In genomic region chr15:78928539-78928938, GRCm38 (mm10) we compare ENCODE assay signal across 8 mouse cellular contexts. TPM values are rescaled to one million over a fixed set of nuclear protein-coding genes. Genes with fewer than 3 reads are reported as not detected.
A peak's percentile ranks its signal among the peaks of the same experiment; 100 is the strongest.
DNase-seq lines count a peak whose midpoint lies in the region; ATAC-seq and TF ChIP-seq lines count a peak whose summit lies in the region.

No protein-coding gene starts in this region.

- H3K4me3 ChIP-seq in liver, embryonic 11.5 days (ENCODE audit: low read depth, low read length), result peak overlapping the region; percentile 59
- peak overlapping the region; percentile 56 for H3K4me3 ChIP-seq in embryonic facial prominence, embryonic 10.5 days
- no peak overlapping the region for H3K4me3 ChIP-seq in hindbrain, embryonic 16.5 days (ENCODE audit: low read length)
- no peak overlapping the region for H3K4me3 ChIP-seq in midbrain, postnatal 0 days (ENCODE audit: low read depth, low read length)

- H3K4me1 ChIP-seq in liver, embryonic 11.5 days (replicated peaks; ENCODE audit: control insufficient read depth, insufficient read depth, low read length), result peaks cover 47% of the 10 kb centered on the region
- peaks cover 47% of the 10 kb centered on the region for H3K4me1 ChIP-seq in embryonic facial prominence, embryonic 10.5 days
- H3K4me1 ChIP-seq in hindbrain, embryonic 16.5 days (ENCODE audit: control insufficient read depth, insufficient read depth, low read depth, low read length), result peaks cover 19% of the 10 kb centered on the region
- H3K4me1 ChIP-seq in midbrain, postnatal 0 days (ENCODE audit: insufficient read depth, low read length), result 0 out of 2 replicates have a peak, but pooled peaks cover 4% of the 10 kb centered on the region

- DNase-seq in liver, embryonic 11.5 days (ENCODE audit: low spot score), result no peak
- no peak for DNase-seq in liver
- DNase-seq in embryonic facial prominence, embryonic 10.5 days (ENCODE audit: low spot score), result no peak
- DNase-seq in midbrain, postnatal 0 days (ENCODE audit: low spot score), result no peak
- no peak for DNase-seq in kidney, adult 8-10 months
- DNase-seq in cerebellum, postnatal 4 days (ENCODE audit: low spot score in 2 of 2), result no peak
- no peak for DNase-seq in cerebellum, adult 11 months

- H3K27ac ChIP-seq in liver, embryonic 11.5 days (ENCODE audit: low read depth, low read length), result peak overlapping the region; percentile 89
- H3K27ac ChIP-seq in embryonic facial prominence, embryonic 10.5 days (replicated peaks), result peak overlapping the region; percentile 88
- no peak overlapping the region for H3K27ac ChIP-seq in hindbrain, embryonic 16.5 days (ENCODE audit: low read depth, low read length)
- no peak overlapping the region for H3K27ac ChIP-seq in midbrain, postnatal 0 days (ENCODE audit: low read depth, low read length)

- no peak for TF ChIP-seq CTCF in midbrain, postnatal 0 days (IDR thresholded peaks at IDR 0.05)

- 41% methylated on average over 8 of the region's 8 CpGs for WGBS in liver, embryonic 11.5 days
- 50% methylated on average over 8 of the region's 8 CpGs for WGBS in embryonic facial prominence, embryonic 10.5 days
- 49% methylated on average over 8 of the region's 8 CpGs for WGBS in hindbrain, embryonic 16.5 days
- WGBS in midbrain, postnatal 0 days, result 46% methylated on average over 8 of the region's 8 CpGs

- no peaks in the 10 kb centered on the region for H3K27me3 ChIP-seq in liver, embryonic 11.5 days (replicated peaks; ENCODE audit: control insufficient read depth, insufficient read depth, low read length)
- H3K27me3 ChIP-seq in embryonic facial prominence, embryonic 10.5 days (replicated peaks; ENCODE audit: low read depth, poor library complexity, severe bottlenecking), result peaks cover 13% of the 10 kb centered on the region
- H3K27me3 ChIP-seq in hindbrain, embryonic 16.5 days (replicated peaks; ENCODE audit: control insufficient read depth, insufficient read depth, low read length), result peaks cover 6% of the 10 kb centered on the region
- peaks cover 9% of the 10 kb centered on the region for H3K27me3 ChIP-seq in midbrain, postnatal 0 days (ENCODE audit: insufficient read depth, low read length)

- peak overlapping the region; percentile 77 for H3K9ac ChIP-seq in liver, embryonic 11.5 days (ENCODE audit: low read depth, low read length)
- H3K9ac ChIP-seq in hindbrain, embryonic 16.5 days (ENCODE audit: low read depth, low read length), result peak overlapping the region; percentile 9; the same call in 1 of the 2 replicates
- H3K9ac ChIP-seq in midbrain, postnatal 0 days (replicated peaks; ENCODE audit: low read length, poor library complexity, severe bottlenecking), result no peak overlapping the region

- no peaks in the 10 kb centered on the region for H3K9me3 ChIP-seq in liver, embryonic 11.5 days (ENCODE audit: control insufficient read depth, low read length)
- no peaks in the 10 kb centered on the region for H3K9me3 ChIP-seq in embryonic facial prominence, embryonic 10.5 days
- no peaks in the 10 kb centered on the region for H3K9me3 ChIP-seq in hindbrain, embryonic 16.5 days (ENCODE audit: control insufficient read depth, low read length)
- H3K9me3 ChIP-seq in midbrain, postnatal 0 days (ENCODE audit: low read length), result no peaks in the 10 kb centered on the region

- H3K4me2 ChIP-seq in liver, embryonic 11.5 days, result peak overlapping the region; percentile 97
- peak overlapping the region; percentile 69 for H3K4me2 ChIP-seq in hindbrain, embryonic 16.5 days (ENCODE audit: low read length)
- H3K4me2 ChIP-seq in midbrain, postnatal 0 days (ENCODE audit: low read depth, low read length, poor library complexity, severe bottlenecking), result peak overlapping the region; percentile 53

- H3K36me3 ChIP-seq in liver, embryonic 11.5 days (ENCODE audit: control insufficient read depth, insufficient read depth, low read length), result peaks cover 8% of the 10 kb centered on the region
- H3K36me3 ChIP-seq in embryonic facial prominence, embryonic 10.5 days (replicated peaks), result peaks cover 13% of the 10 kb centered on the region
- H3K36me3 ChIP-seq in hindbrain, embryonic 16.5 days (ENCODE audit: control insufficient read depth, insufficient read depth, low read length), result no peaks in the 10 kb centered on the region
- no peaks in the 10 kb centered on the region for H3K36me3 ChIP-seq in midbrain, postnatal 0 days (ENCODE audit: insufficient read depth, low read length)

- ATAC-seq in liver, embryonic 11.5 days (replicated peaks; ENCODE audit: low FRiP score), result no peak
- ATAC-seq in hindbrain, embryonic 16.5 days, result no peak
- ATAC-seq in midbrain, postnatal 0 days (ENCODE audit: low FRiP score), result no peak

RNA-seq across cellular contexts. Expression of gene Lgals1, which starts 2.0 kb away (rescaled TPM):
- polyA plus RNA-seq in liver, embryonic 11.5 days (2014; fragmentation: Nextera tagmentation; extraction: Ambion mirVana), result 761 and 837 TPM in 2 replicates
- polyA plus RNA-seq in embryonic facial prominence, embryonic 10.5 days (2016; fragmentation: Nextera tagmentation; extraction: Ambion mirVana), result 241 and 316 TPM in 2 replicates
- polyA plus RNA-seq in hindbrain, embryonic 16.5 days (2015; fragmentation: Nextera tagmentation; extraction: Ambion mirVana), result 105 and 169 TPM in 2 replicates
- total RNA-seq in midbrain, postnatal 0 days (2014; rRNA removed), result 35.4 and 46.2 TPM in 2 replicates
- polyA plus RNA-seq in midbrain, postnatal 0 days (2015; fragmentation: Nextera tagmentation; extraction: Ambion mirVana), result 69.7 and 76.8 TPM in 2 replicates

RNA-seq across cellular contexts. Expression of gene Nol12, which starts 6.2 kb away (rescaled TPM):
- 69.6 and 75.3 TPM in 2 replicates for polyA plus RNA-seq in liver, embryonic 11.5 days (2014; fragmentation: Nextera tagmentation; extraction: Ambion mirVana)
- polyA plus RNA-seq in embryonic facial prominence, embryonic 10.5 days (2016; fragmentation: Nextera tagmentation; extraction: Ambion mirVana), result 69.2 and 71.5 TPM in 2 replicates
- polyA plus RNA-seq in hindbrain, embryonic 16.5 days (2015; fragmentation: Nextera tagmentation; extraction: Ambion mirVana), result 63.6 and 68.1 TPM in 2 replicates
- total RNA-seq in midbrain, postnatal 0 days (2014; rRNA removed), result 8.1 and 17.1 TPM in 2 replicates
- 64.0 and 69.5 TPM in 2 replicates for polyA plus RNA-seq in midbrain, postnatal 0 days (2015; fragmentation: Nextera tagmentation; extraction: Ambion mirVana)

RNA-seq across cellular contexts. Expression of gene Pdxp, which starts 14.8 kb away (rescaled TPM):
- 23.7 and 23.8 TPM in 2 replicates for polyA plus RNA-seq in liver, embryonic 11.5 days (2014; fragmentation: Nextera tagmentation; extraction: Ambion mirVana)
- polyA plus RNA-seq in embryonic facial prominence, embryonic 10.5 days (2016; fragmentation: Nextera tagmentation; extraction: Ambion mirVana), result 32.6 and 36.5 TPM in 2 replicates
- polyA plus RNA-seq in hindbrain, embryonic 16.5 days (2015; fragmentation: Nextera tagmentation; extraction: Ambion mirVana), result 94.7 and 96.9 TPM in 2 replicates
- total RNA-seq in midbrain, postnatal 0 days (2014; rRNA removed), result 350 and 364 TPM in 2 replicates
- polyA plus RNA-seq in midbrain, postnatal 0 days (2015; fragmentation: Nextera tagmentation; extraction: Ambion mirVana), result 171 and 181 TPM in 2 replicates

RNA-seq across cellular contexts. Expression of gene Triobp, which starts 19.0 kb away (rescaled TPM):
- 46.7 and 50.7 TPM in 2 replicates for polyA plus RNA-seq in liver, embryonic 11.5 days (2014; fragmentation: Nextera tagmentation; extraction: Ambion mirVana)
- polyA plus RNA-seq in embryonic facial prominence, embryonic 10.5 days (2016; fragmentation: Nextera tagmentation; extraction: Ambion mirVana), result 46.7 and 49.4 TPM in 2 replicates
- 36.1 and 40.4 TPM in 2 replicates for polyA plus RNA-seq in hindbrain, embryonic 16.5 days (2015; fragmentation: Nextera tagmentation; extraction: Ambion mirVana)
- 40.0 and 53.3 TPM in 2 replicates for total RNA-seq in midbrain, postnatal 0 days (2014; rRNA removed)
- 24.7 and 28.4 TPM in 2 replicates for polyA plus RNA-seq in midbrain, postnatal 0 days (2015; fragmentation: Nextera tagmentation; extraction: Ambion mirVana)

RNA-seq across cellular contexts. Expression of gene Sh3bp1, which starts 29.0 kb away (rescaled TPM):
- polyA plus RNA-seq in liver, embryonic 11.5 days (2014; fragmentation: Nextera tagmentation; extraction: Ambion mirVana), result 69.4 and 70.3 TPM in 2 replicates
- polyA plus RNA-seq in embryonic facial prominence, embryonic 10.5 days (2016; fragmentation: Nextera tagmentation; extraction: Ambion mirVana), result 35.6 and 36.1 TPM in 2 replicates
- polyA plus RNA-seq in hindbrain, embryonic 16.5 days (2015; fragmentation: Nextera tagmentation; extraction: Ambion mirVana), result 4.5 and 6.7 TPM in 2 replicates
- 4.2 and 4.5 TPM in 2 replicates for total RNA-seq in midbrain, postnatal 0 days (2014; rRNA removed)
- polyA plus RNA-seq in midbrain, postnatal 0 days (2015; fragmentation: Nextera tagmentation; extraction: Ambion mirVana), result 4.0 and 4.7 TPM in 2 replicates

Comparison
In these comparisons a context has a peak if more than half of its experiments do, and no peak if none do; other contexts are left out.
1. H3K27ac ChIP-seq: peak in liver, embryonic 11.5 days (single experiment) and embryonic facial prominence, embryonic 10.5 days (single experiment); none in hindbrain, embryonic 16.5 days (single experiment) and midbrain, postnatal 0 days (single experiment).
2. H3K4me3 ChIP-seq: peak in liver, embryonic 11.5 days (single experiment) and embryonic facial prominence, embryonic 10.5 days (single experiment); none in hindbrain, embryonic 16.5 days (single experiment) and midbrain, postnatal 0 days (single experiment).
3. Peak in every context shown above with its lines, with median percentiles within 50 percentile points of each other: H3K4me2 ChIP-seq.